Mouse (Mus musculus) c-Kit-positive CD71-positive TER-119-positive erythroid progenitor cells, embryonic 14.5 days (primary cell): ENCODE measurements around the gene Pld4.
"Not testable (repeated sequence)": the region's sequence is repeated elsewhere in the genome, so short reads cannot be mapped to it uniquely, and the experiment has no call there.

ENCODE experiments used
- DNase-seq: peaks from one replicate; pipeline ENCODE4 v3.0.0-alpha.2; 2013; ENCODE audit warnings: low spot score

Gene Pld4

DNA sequence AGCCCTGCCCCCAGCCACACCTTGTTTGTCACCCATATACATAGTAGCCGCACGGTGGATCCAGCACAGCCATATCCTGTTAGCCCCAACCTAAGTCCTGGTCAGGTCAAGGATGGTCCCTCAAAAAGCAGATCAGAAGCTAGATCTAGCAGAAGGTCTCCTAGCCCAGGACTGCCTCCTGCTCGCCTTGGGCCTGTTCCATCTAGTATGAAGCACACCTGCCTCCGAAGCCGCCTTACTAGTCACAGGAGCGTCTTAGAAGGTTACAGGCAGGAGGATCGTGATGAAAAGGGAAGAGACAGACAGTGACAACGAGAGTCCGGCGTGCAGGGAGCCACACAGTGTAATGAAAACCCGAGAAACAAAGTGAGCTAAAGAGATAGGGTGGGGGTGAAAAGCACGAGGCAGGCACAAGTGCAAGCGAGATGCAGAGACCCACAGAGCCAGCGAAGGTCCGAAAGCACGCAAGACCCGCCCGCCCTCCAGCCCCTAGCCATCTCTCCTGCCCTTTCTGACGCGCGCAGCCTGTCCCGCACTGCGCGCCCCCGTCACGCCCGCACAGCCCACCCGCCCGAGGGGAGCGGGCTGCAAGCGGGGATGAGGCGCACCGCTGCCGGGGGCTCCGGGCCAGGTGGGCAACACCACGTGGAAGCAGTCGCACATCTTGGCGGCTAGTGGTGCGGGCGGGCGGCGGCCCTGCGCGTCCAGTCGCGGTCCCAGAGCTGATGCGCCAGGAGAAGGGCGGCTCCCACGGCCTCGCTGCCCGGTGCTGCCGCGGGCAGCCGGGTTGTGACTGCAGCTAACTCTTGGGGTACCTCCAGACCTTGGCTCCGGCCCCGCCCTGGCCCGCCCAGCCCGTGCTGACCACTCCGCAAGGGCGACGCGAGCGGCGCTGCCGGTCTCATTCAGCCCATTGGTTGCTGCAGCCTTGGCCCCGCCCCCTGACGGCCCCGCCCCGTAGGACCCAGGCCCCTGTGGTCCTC, 41.7 kb downstream of the Pld4 start, which contains the start of gene Ahnak2:
Gene Ahnak2, minus strand, starts transcription at position 794 of the 983 bp plus-strand sequence.
- no peak for DNase-seq

DNA sequence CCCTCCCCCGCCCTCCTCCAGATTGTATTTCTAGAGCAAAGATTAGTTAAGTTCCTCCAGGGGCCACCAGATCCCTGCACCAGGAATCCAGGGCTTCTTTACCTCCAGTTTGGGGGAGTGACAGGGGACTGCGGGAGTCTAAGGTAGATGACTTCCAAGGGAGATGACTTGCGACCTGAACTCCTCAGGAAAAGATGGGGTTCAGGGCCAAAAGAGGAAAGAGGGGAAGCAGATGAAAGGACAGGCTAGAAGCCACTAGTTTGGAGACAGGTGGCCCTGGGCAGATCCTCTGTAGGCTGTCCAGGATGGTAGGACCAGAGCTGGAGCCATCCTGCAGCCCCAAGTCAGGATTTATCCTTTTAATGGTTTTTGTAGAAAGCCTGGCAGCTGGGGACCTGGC, 42.5 kb downstream of the Pld4 start:
- no peak for DNase-seq

DNA sequence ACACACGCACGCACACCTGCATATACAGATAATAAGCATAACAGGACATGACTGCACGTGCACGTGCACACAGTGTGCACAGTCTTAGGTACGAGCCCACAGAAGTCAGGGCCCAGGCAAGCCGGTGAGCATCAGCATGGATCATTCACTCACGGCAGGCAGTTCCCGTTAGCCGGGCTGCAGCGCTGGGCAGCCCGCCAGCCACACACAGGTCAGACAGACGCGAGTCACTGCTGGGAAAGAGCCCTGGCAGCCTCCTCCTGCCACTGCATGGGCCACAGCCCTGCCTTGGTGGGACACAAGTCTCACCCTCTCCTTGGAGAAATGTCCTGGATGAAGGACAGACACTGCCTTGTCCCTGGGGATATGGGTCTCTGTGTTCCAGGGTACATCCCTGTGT, 43.6 kb downstream of the Pld4 start:
- DNase-seq: no peak

DNA sequence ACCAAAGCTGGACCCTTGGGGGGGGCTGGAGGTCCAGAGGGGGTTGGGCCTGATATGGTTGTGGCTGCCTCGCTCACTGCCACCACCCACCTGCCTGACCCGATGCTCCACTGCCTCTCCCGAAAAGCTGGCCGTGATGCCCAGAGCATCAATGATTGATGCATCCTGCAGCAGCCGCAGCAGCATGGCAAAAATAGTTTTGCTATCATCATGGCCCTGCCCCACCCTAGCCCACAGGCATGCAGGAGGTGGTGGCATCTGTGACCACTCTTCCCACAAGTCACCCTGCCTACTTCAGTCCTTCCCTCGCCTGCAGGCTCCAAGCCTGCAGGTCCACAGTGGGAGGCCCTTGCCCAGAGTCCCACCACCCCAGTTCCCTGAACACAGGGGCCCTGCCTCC, 45.6 kb downstream of the Pld4 start:
- DNase-seq: no peak

DNA sequence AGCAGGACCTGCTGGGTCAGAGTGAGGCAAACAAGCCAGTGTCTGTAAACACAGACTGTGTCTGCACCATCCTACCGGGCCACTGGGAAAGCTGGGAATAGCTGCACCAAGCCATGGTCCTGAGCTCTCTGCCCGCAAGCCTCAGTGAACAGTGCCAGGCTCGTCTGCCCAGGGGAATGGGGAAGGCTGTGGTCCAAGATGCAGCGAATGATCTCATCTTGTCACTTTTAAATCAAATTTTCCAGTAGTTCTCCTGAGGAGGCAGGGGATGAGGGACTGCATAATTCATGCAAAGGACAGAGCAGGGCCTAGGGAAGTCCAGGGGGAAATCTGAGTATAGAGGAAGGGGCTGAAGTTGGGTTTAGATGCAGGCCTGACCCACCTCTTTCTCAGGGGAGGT, 47.3 kb downstream of the Pld4 start:
- no peak for DNase-seq

DNA sequence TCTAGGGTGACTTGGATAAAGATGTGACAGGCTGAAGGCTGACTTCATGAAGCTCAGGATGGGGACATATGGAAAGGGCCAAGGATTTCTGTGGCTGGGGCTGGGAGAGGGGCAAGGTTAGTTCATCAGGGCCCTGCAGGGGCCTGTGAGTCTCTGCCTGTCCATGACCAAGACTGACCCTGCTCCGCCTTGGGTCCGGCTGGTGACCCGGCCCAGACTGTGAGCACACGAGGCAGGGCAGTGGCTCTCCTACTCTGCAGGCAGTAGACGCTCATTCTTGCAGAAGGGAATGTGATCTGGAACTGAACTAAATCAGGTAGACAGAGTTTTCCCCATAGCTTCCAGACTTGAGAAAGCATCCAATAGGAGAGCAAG, 47.7 kb downstream of the Pld4 start:
- no peak for DNase-seq

DNA sequence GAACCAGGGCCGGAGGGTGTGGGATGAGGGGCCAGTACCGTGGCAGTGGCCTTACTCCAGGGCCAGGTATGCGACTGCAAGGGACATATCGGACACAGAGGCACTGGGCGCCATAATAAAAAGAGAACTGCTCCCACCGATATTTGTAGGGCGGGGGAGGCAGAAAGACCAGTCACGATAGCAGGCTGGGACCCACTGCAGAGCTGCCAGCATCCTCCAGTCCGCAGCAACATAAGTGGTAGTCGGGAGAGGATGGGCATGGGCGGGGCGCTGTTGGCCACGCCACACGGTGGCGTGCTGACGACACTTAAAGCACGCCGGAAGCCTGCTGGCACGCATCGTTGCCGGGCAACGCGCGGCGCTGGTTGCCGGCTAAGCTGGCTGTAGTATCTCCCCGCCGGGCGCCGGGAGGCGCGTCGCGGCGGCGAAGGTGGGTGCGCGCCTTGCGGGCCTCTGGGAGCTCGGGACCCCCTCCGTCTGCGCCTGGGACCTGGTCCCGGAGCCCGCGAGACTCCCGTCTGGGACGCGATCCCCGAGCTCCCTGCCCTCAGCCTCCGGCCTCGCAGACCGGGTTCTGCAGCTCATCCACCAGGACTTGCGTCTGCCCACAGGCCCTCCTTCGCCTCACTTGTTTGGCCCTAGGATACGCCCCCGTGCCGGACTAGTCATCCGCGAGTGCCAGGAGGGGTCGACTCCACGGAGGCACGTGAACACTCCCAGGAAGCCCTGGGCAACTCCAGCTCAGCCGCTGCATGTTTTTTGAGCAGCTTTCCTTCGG, 48.3 kb downstream of the Pld4 start, which contains the start of gene Clba1:
Gene Clba1, plus strand, starts transcription at position 351 of the 778 bp plus-strand sequence.
- DNase-seq: peak; percentile 86

DNA sequence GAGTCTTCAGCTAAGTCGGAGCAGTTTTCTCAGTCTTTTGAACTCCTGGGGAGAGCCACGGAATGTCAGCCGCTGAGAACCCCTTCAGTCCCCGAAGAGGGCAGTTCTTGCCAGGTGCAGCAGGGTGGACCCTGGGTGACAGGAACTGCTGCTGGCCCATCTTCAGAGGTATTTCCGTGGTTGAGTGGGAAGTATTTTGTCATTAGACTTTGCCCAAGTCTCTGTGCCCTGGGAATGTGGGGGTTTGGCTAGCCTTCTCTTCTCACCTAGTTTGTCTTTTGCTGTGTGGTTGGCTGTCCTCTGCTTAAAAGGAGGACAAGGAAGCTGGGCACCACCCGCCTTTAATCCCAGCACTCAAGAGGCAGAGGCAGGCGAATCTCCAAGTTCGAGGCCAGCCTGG, 49.2 kb downstream of the Pld4 start:
- DNase-seq: no peak

DNA sequence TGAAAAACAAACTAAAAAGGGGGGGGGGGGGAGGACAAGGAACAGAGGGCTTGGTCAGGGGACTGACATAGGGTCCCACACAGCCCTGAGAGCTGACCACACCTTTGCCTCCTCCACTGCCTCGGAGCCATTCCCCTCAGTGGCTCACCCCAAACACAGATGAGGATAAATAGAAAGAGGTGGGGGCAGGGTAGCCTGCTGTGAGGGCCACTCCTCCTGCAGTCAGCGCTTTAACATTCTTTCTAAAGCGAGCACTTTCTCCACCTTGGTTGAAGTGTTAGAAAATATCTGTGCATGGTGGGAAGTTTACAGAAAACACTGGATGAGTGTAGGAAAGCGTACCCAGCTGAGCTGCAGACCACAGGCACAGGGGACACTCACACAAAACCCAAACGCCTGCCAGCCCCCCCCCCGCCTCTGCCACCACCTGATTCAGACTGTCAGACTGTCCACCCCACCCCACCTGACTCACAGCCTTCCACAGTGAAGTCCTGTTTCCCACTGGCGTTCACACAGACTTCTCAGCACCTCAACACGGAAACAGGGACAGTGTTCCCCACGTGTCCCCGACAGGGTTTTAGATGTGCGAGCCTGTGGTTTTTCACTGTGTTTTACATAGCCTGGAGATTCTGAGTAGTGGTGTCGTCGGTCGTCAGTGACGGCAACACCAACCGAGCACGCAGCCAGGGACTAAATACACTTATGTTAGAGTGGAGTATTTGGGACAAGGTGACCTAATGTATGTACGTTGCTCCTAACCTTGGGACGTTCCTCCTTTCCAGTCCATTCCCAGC, 49.8 kb downstream of the Pld4 start:
- no peak for DNase-seq

DNA sequence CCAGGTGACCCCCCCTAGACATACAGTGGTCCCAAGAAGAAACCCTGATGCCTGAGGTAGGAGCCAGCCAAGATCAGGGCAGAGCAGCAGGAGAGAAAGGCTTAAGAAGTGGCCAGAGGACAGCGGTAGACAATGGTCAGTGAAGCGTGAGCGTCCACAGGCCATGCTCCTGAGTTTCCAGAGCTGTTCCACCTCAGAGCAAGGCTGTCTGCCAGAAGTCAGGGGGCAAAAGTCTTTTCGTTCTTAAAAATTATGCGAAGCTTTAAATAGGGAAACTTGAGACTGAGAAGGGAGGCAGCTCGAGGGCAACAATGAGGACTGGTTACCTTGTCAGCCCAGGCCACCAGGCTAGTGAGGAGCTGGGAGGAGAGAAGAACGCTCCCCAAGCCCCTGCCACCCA, 52.9 kb downstream of the Pld4 start:
- no peak for DNase-seq

DNA sequence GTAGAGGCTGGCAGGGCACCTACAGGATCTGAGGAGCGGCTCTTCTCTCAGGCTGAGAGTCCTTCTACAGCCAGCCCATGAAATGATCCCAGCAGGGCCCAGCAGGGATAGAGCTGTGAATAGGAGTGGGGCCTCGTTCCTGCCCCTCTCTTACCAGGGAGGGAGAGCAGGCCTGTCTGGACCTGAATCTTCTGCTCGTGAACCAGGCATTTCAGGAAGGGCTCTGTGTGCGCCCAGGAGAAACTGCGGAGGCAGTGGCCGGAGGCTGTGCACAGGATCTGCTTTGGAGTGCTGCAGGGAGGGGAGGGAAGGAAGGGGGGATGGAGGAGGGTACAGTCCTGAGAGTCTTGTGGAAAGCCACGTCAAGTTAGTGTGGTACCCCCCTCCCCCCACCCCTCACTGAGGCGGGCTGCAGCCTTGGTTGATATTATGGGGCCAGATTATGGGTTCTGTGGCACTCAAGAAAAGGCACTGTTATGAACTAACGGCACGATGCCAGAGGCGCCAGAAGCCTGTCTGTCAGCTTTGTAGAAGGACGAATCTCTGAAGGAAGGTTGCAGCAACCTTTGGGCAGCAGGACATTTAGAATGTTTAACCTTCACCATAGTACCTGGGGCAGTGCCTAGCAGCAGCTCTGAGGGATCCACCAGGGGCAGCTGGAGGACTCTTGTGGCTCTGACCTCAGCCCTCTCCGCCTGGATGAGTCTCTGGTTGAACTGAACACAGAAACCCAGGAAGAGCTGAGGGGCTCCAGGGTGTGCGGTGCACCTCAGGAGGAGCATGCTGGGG, 54.4 kb downstream of the Pld4 start:
- DNase-seq: no peak

DNA sequence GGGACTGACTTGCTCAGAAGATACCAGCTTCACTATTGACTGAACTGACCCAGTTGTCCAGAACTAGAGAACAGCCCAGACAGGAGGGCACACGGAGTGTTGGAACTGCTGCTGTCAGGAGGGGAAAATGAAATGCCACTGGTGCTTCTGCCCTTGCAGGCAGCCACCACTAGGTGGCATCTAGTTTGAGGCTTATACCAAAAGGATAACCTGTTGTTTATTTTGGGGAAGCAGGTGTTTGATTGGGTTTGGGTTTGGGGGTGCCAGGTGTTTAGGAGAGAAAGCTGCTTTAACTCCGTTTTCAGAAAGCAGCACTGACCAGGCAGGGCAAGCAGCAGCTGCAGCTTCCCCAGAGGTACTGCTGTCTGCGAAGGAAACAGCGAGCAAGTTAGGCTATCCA, 55.8 kb downstream of the Pld4 start:
- DNase-seq: peak; percentile 36

DNA sequence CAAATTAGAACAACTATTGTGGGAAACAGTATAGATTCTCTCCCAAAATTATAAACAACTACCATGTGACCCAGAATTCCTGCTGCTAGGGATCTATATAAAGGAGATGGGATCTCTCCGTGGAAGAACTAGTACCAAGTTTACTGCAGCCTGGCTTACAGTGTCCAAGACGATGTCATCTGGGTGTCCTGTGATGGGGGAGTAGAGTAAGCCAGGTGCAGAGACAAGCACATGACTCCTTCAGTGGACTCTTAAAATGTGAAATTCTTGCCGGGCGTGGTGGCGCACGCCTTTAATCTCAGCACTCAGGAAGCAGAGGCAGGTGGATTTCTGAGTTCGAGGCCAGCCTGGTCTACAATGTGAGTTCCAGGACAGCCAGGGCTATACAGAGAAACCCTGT, 56.4 kb downstream of the Pld4 start:
- DNase-seq: not testable (repeated sequence)
